Mouse (Mus musculus) forebrain, embryonic 15.5 days (tissue): Measurements from ENCODE around the gene Gm20708. TPM values are rescaled to one million over a fixed set of nuclear protein-coding genes. Genes with fewer than 3 reads are reported as not detected.
"Not testable (repeated sequence)": the region's sequence is repeated elsewhere in the genome, so short reads cannot be mapped to it uniquely, and the experiment has no call there.

Experiments used
- ATAC-seq: fragments of 200-750 bp; cut with Nextera tagmentation; replicated peaks from 2 replicates; pipeline ENCODE4 v1.8.0; 2017; ENCODE audit warnings: mild to moderate bottlenecking, moderate TSS enrichment, moderate library complexity
- H3K27ac ChIP-seq: fragments of 300-500 bp; sonication (generic); replicated peaks from 2 replicates; pipeline ENCODE4 v1.5.1; 2015; ENCODE audit warnings: mild to moderate bottlenecking, inconsistent platforms
- H3K27me3 ChIP-seq: fragments of 300-500 bp; sonication (generic); 2 replicates; pipeline ENCODE4 v1.6.1; 2015; ENCODE audit warnings: inconsistent platforms
- H3K36me3 ChIP-seq: fragments of 300-500 bp; sonication (generic); 2 replicates; pipeline ENCODE4 v1.6.1; 2015; ENCODE audit warnings: mild to moderate bottlenecking, inconsistent platforms
- H3K4me1 ChIP-seq: fragments of 300-500 bp; sonication (generic); 2 replicates; pipeline ENCODE4 v1.6.1; 2015; ENCODE audit warnings: inconsistent platforms
- H3K4me2 ChIP-seq: fragments of 300-500 bp; sonication (generic); replicated peaks from 2 replicates; pipeline ENCODE4 v1.6.1; 2015; ENCODE audit warnings: mild to moderate bottlenecking, inconsistent platforms
- H3K4me3 ChIP-seq: fragments of 300-500 bp; sonication (generic); 2 replicates; pipeline ENCODE4 v1.5.1; 2015; ENCODE audit warnings: mild to moderate bottlenecking, inconsistent platforms
- H3K9ac ChIP-seq: fragments of 300-500 bp; sonication (generic); replicated peaks from 2 replicates; pipeline ENCODE4 v1.6.1; 2015; ENCODE audit warnings: mild to moderate bottlenecking, inconsistent platforms
- H3K9me3 ChIP-seq: fragments of 300-500 bp; sonication (generic); 2 replicates; pipeline ENCODE4 v1.6.1; 2016; ENCODE audit warnings: inconsistent platforms
- WGBS: fragments of 180-500 bp; shearing (Covaris S2); methylation state at CpG from one replicate; pipeline ENCODE4 v1.1.7; 2015; ENCODE audit warnings: mixed read lengths; 5-methylcytosine and 5-hydroxymethylcytosine counted together
- polyA plus RNA-seq: library from polyadenylated mRNA; unstranded; fragments of >200 nt; fragmentation: Nextera tagmentation; extraction: Ambion mirVana; gene quantifications from 2 replicates; pipeline ENCODE4 v1.2.1, GENCODE M21; 2015

Gm20708 gene
- polyA plus RNA-seq, 1 experiment from 2014 or later: 0.79 TPM

DNA sequence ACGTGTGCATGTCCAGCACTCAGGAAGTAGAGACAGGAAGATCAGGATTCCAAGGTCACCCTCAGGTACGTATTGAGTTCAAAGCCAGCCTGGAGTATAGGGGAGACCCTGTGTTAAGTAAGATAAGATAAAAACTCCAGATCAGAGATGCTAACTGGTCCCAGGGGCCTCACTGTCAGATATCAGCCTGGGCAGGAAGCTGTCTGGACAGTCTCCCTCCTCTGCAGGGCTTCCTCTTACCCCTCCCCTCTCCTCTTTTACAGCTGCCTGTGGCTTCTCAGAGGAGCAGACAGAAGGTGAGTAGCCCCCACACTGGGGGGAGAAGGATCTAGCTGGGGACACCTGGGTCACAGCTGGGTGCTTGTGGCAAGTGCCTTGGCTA is 11.3 kb upstream of the Gm20708 start:
- H3K4me2 ChIP-seq: no peak overlapping the region
- no peaks in the 10 kb centered on the region for H3K4me1 ChIP-seq
- no peaks in the 10 kb centered on the region for H3K9me3 ChIP-seq
- no peak overlapping the region for H3K9ac ChIP-seq
- no peaks in the 10 kb centered on the region for H3K27me3 ChIP-seq
- WGBS: 68% methylated on average over 2 of the region's 2 CpGs
- no peak overlapping the region for H3K27ac ChIP-seq
- no peak for ATAC-seq
- no peak overlapping the region for H3K4me3 ChIP-seq
- H3K36me3 ChIP-seq: no peaks in the 10 kb centered on the region

DNA sequence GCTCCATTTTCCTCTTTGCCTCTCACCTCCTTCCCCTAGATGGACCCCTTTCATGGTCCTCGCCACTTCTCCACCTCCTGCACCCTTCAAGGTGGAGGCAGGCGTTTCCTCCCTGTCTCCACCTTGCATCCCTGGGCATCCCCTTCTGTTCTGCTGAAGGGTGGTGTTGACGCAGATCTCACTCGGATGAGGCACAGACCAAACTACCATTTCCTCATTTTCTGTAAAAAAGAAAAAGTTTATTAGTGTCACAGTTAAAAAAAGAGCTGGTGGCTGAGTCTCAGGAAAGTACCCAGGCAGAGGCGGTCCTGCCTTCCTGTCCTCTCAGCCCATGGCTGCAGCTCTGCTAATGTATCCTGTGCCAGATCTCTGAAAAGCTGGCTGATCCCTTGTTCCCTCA is 10.3 kb upstream of the Gm20708 start:
- no peaks in the 10 kb centered on the region for H3K4me1 ChIP-seq
- no peak overlapping the region for H3K9ac ChIP-seq
- no peaks in the 10 kb centered on the region for H3K27me3 ChIP-seq
- H3K4me3 ChIP-seq: no peak overlapping the region
- WGBS: 67% methylated on average over 5 of the region's 5 CpGs
- no peak overlapping the region for H3K4me2 ChIP-seq
- H3K36me3 ChIP-seq: no peaks in the 10 kb centered on the region
- H3K9me3 ChIP-seq: no peaks in the 10 kb centered on the region
- ATAC-seq: no peak
- no peak overlapping the region for H3K27ac ChIP-seq

DNA sequence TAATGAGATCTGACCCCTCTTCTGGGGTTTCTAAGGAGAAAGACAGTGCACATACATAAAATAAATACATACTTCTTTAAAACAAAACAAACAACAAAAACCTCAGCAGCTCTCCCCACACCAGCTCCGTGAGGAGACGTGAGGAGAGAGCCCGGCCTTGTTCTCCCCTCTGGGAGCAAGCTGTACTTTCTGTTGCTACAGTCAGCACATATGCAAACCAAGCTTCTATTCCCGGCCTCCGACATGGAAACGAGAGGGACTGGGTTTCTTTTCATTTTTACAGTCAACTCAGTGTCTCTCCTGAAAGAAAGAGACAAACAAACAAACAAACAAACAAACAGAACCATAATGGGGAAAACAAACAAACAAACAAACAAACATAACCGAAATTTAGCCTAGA is 9.4 kb upstream of the Gm20708 start:
- WGBS: 86% methylated on average over 7 of the region's 7 CpGs
- Histone ChIP-seq H3K4me2 (no peak overlapping the region), H3K27ac (no peak overlapping the region), H3K27me3 (no peaks in the 10 kb centered on the region), H3K9me3 (no peaks in the 10 kb centered on the region), H3K36me3 (no peaks in the 10 kb centered on the region), H3K9ac (no peak overlapping the region), H3K4me1 (no peaks in the 10 kb centered on the region), H3K4me3 (no peak overlapping the region)
- ATAC-seq: no peak

DNA sequence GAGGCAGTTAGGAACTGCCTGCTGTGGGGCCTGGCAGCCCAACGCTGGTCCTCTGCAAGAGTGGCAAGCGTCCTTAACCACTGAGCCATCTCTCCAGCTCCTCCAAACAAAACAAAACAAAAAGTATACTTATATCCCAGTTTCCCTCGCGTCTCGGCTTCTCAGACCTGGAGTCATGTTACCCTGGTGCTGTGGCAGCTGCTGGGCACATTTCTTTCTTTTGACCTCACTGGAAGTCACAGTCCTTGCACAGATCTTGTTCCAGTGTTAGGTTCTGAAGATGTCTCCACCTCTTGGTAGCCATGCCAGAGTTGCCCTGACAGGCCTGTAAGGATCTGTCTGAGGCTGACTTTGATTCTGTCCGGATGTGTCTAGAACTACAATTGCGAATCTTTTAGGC is 7.8 kb upstream of the Gm20708 start:
- H3K27me3 ChIP-seq: no peaks in the 10 kb centered on the region
- H3K4me1 ChIP-seq: no peaks in the 10 kb centered on the region
- no peak overlapping the region for H3K4me3 ChIP-seq
- no peak overlapping the region for H3K27ac ChIP-seq
- H3K36me3 ChIP-seq: no peaks in the 10 kb centered on the region
- H3K9ac ChIP-seq: no peak overlapping the region
- no peak for ATAC-seq
- no peaks in the 10 kb centered on the region for H3K9me3 ChIP-seq
- WGBS: 84% methylated on average over 7 of the region's 7 CpGs
- no peak overlapping the region for H3K4me2 ChIP-seq

DNA sequence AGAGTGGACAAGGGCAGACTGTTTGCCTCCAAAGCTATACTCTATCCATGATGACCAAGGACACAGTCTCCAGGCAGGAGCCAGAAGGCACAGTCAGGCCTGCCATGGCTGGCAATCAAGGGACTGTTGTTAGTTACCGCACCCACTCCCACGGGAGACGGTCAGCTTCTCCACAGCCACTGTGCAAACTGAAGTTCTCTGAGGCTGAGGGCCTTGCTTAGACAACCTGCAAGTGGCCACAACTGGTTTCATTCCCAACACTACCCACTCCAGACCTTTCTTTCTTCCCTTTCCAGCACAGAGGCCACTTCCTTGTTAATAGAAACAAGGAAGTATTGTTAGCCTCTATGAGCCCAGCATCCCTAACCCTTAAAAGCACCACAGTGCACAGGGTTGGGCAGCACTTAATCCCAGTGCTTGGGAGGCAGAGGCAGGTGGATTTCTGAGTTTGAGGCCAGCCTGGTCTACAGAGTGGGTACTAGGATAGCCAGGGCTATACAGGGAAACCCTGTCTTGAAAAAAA is 6.2 kb upstream of the Gm20708 start:
- no peak for ATAC-seq
- Histone ChIP-seq H3K4me2 (no peak overlapping the region), H3K9me3 (no peaks in the 10 kb centered on the region), H3K27me3 (no peaks in the 10 kb centered on the region), H3K9ac (no peak overlapping the region), H3K4me1 (no peaks in the 10 kb centered on the region), H3K27ac (no peak overlapping the region), H3K4me3 (no peak overlapping the region), H3K36me3 (no peaks in the 10 kb centered on the region)
- WGBS: 100% methylated on average over 3 of the region's 3 CpGs

DNA sequence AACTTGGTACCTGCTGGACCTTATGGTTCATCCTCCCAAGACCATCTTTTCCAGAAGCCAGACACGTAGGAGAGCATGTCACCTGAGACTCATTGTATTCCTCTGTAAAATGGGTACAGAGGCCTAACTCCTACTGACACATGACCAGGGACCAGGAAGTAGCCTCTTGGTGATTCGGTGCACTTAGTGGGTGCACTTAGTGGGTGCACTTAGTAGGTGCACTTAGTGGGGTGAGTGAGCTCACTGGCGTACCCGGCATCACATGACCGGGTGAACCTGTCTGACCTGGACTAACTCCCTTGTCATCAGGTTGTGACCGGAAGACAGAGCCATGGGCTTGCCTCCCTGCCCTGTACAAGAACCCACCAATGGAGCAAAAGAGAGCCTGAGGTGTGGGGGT is 2.7 kb upstream of the Gm20708 start:
- no peak for ATAC-seq
- Histone ChIP-seq H3K4me1 (peaks cover 21% of the 10 kb centered on the region), H3K27me3 (peaks cover 8% of the 10 kb centered on the region; the same call in 1 of the 2 replicates), H3K9me3 (no peaks in the 10 kb centered on the region), H3K4me3 (no peak overlapping the region), H3K9ac (no peak overlapping the region), H3K27ac (no peak overlapping the region), H3K4me2 (no peak overlapping the region), H3K36me3 (no peaks in the 10 kb centered on the region)
- 93% methylated on average over 6 of the region's 6 CpGs for WGBS

DNA sequence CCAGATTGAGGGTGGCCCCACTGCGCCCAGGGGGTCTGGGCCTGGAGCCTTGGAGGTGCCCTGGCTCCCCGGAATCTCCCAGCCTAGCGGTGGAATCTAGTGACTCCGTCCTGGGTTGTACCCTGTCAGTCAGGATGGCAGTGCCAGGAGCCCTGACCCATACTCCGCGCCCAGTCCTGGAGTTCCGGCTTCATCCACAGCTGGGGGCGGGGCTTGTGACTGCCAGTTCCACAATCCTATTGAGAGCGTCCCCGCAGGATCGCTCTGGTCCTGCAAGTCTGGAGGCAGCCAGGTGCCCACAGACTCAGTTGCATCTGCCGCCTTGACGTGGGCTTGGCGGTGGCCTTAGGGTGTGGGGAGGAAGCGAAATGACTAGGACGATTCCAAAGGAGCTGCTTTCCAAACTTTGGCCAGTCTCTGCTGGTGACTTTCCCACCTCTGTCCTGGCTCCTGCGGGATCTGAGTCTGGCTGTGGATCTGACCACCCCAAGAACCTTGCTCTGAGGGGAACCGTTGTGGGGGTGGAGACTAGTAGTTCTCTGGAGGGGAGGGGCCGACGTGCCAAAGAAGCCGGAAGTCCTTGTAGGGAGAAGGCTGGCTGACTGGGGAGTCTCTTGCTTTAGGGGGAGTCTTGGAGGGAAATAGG is 1.1 kb downstream of the Gm20708 start:
- H3K4me1 ChIP-seq: peaks cover 21% of the 10 kb centered on the region
- peaks cover 8% of the 10 kb centered on the region; the same call in 1 of the 2 replicates for H3K27me3 ChIP-seq
- H3K4me3 ChIP-seq: peak overlapping the region; percentile 59
- no peaks in the 10 kb centered on the region for H3K36me3 ChIP-seq
- peak overlapping the region; percentile 92 for H3K4me2 ChIP-seq
- peak overlapping the region; percentile 61 for H3K9ac ChIP-seq
- under 1% methylated on average over 21 of the region's 21 CpGs for WGBS
- H3K9me3 ChIP-seq: no peaks in the 10 kb centered on the region
- peak overlapping the region; percentile 24; the same call in 1 of the 2 replicates for H3K27ac ChIP-seq
- ATAC-seq: peak; percentile 83

DNA sequence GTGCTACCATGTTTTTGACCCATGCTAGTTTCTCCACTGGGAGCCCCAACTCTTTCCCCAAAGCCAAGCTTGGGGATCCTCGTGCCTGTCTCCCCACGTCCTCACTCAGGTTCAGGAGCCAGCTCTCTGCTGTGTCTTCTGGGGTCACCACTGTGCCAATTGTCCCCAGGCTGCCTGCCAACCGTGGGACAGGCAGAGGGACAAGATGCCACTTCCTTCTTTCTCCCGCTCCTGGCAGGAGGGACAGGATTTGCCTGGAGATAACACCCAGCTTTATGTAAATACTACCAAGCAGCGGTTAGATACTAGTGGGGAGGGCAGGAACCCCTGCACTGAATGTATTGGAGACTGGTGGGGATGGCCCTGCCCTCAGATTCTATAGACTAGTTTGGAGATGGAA is 4.4 kb downstream of the Gm20708 start:
- no peak overlapping the region for H3K4me2 ChIP-seq
- peaks cover 6% of the 10 kb centered on the region; the same call in 1 of the 2 replicates for H3K27me3 ChIP-seq
- peaks cover 3% of the 10 kb centered on the region; the same call in 1 of the 2 replicates for H3K36me3 ChIP-seq
- H3K9me3 ChIP-seq: no peaks in the 10 kb centered on the region
- H3K9ac ChIP-seq: no peak overlapping the region
- H3K27ac ChIP-seq: no peak overlapping the region
- 74% methylated on average over 5 of the region's 5 CpGs for WGBS
- no peak overlapping the region for H3K4me3 ChIP-seq
- no peak for ATAC-seq
- peaks cover 21% of the 10 kb centered on the region for H3K4me1 ChIP-seq

DNA sequence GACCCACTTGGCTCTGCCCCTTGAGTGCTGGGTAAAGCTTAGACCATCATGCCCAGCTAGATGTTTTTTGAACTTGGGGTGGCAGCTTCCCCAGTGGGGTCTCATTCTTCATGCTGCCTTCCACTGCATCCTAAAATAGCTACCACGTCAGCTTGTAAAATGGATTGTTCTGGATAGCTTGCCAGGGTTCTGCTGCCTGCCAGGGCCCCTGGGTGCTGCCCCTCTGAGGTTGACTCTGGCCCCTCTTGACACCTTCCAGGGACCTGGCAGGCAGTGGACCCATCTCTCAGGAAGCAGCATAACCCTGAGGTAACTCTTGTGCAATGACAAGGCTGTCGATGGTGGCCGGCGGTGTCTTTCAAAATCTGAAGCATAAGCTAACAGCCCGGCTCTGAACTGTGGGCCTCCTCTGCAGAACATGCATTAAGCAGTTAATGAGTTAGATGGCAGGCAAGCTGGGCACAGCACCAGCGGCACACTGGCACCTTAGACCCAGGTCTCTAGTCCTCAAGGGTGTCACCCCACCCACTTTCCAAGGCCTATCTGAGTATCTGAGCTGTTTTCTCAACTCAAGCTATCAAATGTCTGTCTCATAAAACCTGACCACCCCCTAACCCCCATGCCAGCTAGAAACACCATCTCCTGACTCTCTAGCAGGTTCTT is 5.4 kb downstream of the Gm20708 start:
- Histone ChIP-seq H3K4me2 (no peak overlapping the region), H3K4me3 (no peak overlapping the region), H3K36me3 (peaks cover 3% of the 10 kb centered on the region; the same call in 1 of the 2 replicates), H3K9me3 (no peaks in the 10 kb centered on the region), H3K4me1 (peaks cover 17% of the 10 kb centered on the region), H3K27me3 (no peaks in the 10 kb centered on the region), H3K27ac (no peak overlapping the region), H3K9ac (no peak overlapping the region)
- 92% methylated on average over 6 of the region's 6 CpGs for WGBS
- ATAC-seq: no peak

DNA sequence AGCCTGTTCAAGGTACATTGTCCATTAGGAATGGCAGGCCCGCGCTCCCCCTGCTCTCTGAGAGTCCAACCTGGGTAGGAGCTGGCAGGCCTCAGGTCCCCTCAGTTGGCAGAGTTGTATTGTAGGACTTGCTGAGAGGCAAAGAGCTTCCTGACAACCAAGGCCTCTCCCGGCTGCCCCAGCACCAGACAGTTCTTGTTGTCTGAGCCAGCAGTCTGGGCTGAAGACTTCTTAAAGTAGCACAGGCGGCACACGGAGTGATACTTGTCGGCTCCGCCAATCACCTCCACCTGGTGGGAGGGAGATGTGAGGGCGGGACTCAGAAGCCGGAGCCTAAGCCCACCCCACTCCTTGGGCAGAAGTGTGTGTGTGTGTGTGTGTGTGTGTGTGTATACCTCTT is 6.4 kb downstream of the Gm20708 start:
- H3K27me3 ChIP-seq, H3K36me3 ChIP-seq, ATAC-seq, H3K9ac ChIP-seq, H3K4me3 ChIP-seq, H3K9me3 ChIP-seq, H3K27ac ChIP-seq, H3K4me2 ChIP-seq, H3K4me1 ChIP-seq: not testable (repeated sequence)
- WGBS: 87% methylated on average over 9 of the region's 9 CpGs

DNA sequence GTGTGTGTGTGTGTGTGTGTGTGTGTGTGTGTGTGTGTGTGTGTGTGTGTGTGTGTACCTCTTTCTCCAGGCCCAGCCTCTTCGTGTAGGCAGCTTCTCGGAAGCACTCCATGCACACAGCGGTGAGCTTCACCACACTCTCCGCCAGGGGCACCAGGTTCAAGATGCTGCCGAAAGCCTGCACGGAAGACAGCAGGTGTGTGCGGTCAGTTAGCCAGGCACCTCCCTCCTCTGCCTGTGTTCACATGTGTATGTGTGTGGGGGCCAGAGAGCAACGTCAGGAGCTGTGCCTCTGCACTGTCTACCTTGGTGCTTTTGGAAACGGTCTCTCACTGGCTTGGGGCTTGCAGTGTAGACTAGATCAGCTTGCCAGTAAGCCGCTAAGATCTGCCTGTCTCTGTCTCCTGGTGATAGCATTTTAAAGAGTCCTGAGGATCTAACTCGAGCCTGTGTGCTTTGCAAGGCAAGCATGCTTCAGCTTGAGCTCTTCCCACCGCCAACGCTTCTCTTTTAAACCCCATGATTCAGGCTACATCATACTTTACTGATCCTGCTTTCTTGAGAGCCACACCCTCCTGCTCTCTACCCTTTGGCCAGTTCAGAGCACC is 7.0 kb downstream of the Gm20708 start:
- peaks cover 3% of the 10 kb centered on the region; the same call in 1 of the 2 replicates for H3K36me3 ChIP-seq

DNA sequence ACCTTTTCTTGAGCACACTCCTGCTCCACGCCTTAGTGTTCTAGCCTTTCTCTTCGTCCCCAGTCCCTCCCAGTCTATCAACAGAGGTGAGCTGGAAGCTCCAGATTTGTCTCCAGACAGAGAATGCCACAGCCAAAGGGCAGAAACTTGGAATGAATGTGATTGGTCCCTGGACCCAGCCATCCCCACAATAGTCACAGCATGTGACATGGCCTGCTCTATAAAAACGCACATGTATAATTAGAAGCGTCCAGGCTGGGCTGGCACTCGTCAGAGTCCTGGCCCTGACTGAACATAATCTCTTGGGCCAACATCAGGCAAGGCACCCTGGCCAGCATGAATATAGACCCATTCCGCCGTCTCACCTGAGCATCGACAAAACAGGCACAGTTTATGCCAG is 9.6 kb downstream of the Gm20708 start:
- Histone ChIP-seq H3K4me2 (no peak overlapping the region), H3K9me3 (no peaks in the 10 kb centered on the region), H3K9ac (no peak overlapping the region), H3K36me3 (peaks cover 3% of the 10 kb centered on the region; the same call in 1 of the 2 replicates), H3K27ac (no peak overlapping the region), H3K4me1 (peaks cover 10% of the 10 kb centered on the region), H3K27me3 (no peaks in the 10 kb centered on the region), H3K4me3 (no peak overlapping the region)
- ATAC-seq: no peak
- WGBS: 49% methylated on average over 8 of the region's 8 CpGs

More for the DNA sequence above, 7.0 kb downstream of the Gm20708 start:
- no peak for ATAC-seq
- Histone ChIP-seq H3K4me3 (no peak overlapping the region), H3K27me3 (no peaks in the 10 kb centered on the region), H3K4me1 (peaks cover 5% of the 10 kb centered on the region; the same call in 1 of the 2 replicates), H3K27ac (no peak overlapping the region), H3K4me2 (no peak overlapping the region), H3K9me3 (no peaks in the 10 kb centered on the region), H3K9ac (no peak overlapping the region)
- 90% methylated on average over 13 of the region's 13 CpGs for WGBS
